Mouse (Mus musculus): ENCODE results near the gene Plekhg5. TPM values are rescaled to one million over a fixed set of nuclear protein-coding genes. Genes with fewer than 3 reads are reported as not detected.

Plekhg5 gene
- polyA plus RNA-seq (2014; fragmentation: Nextera tagmentation; extraction: Ambion mirVana), result 8.0 and 8.2 TPM in 2 replicates

- Histone ChIP-seq H3K4me2 (ENCODE audit: low read depth, low read length, severe bottlenecking) (no peak within 1 kb of the TSS), H3K9ac (ENCODE audit: low read length) (no peak within 1 kb of the TSS), H3K4me1 (replicated peaks; ENCODE audit: control insufficient read depth, insufficient read depth, low read length) (no peaks in the 10 kb centered on the region), H3K27ac (ENCODE audit: low read depth, low read length) (no peak within 1 kb of the TSS), H3K4me3 (ENCODE audit: low read depth, low read length) (no peak within 1 kb of the TSS), H3K27me3 (ENCODE audit: control insufficient read depth, insufficient read depth, low read length) (no peaks in the 10 kb centered on the region), H3K9me3 (ENCODE audit: control insufficient read depth, low read length) (no peaks in the 10 kb centered on the region), H3K36me3 (ENCODE audit: control insufficient read depth, insufficient read depth, low read length) (no peaks in the 10 kb centered on the region)
- DNase-seq (ENCODE audit: low spot score) (no peak), ATAC-seq (replicated peaks; ENCODE audit: low FRiP score) (no peak)
- 72% methylated on average over 10 of the region's 10 CpGs for WGBS
Measured at GRCm38 (mm10) chr4:152072121-152072601, at the start of gene Plekhg5. TSS of gene Plekhg5 (plus strand) at chr4:152072498.

DNA sequence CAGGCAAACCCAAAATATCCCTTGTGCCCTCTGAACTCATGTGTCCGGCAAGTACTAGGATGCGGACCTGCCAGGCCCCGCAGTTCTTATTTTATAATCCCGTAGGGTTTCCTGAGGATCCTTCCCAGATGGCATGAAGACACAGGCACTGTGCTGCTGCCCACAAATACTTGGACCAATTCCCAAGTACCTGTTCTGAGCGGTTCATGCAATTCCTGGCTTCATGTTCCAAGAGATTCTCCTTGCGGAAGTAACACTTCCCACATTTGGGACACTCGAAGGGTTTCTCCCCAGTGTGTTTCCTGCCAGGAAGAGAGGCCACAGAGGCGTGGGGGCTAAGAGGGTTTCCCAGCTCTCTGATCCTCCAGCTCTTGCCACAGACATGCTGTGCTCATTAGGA is 49.8 kb upstream of the Plekhg5 start:
- DNase-seq (ENCODE audit: low spot score) (no peak), ATAC-seq (replicated peaks; ENCODE audit: low FRiP score) (no peak)
- Histone ChIP-seq H3K36me3 (ENCODE audit: control insufficient read depth, insufficient read depth, low read length) (peaks cover 5% of the 10 kb centered on the region; the same call in 1 of the 2 replicates), H3K9me3 (ENCODE audit: control insufficient read depth, low read length) (no peaks in the 10 kb centered on the region), H3K4me2 (ENCODE audit: low read depth, low read length, severe bottlenecking) (no peak overlapping the region), H3K27ac (ENCODE audit: low read depth, low read length) (no peak overlapping the region), H3K9ac (ENCODE audit: low read length) (no peak overlapping the region), H3K4me1 (replicated peaks; ENCODE audit: control insufficient read depth, insufficient read depth, low read length) (peaks cover 16% of the 10 kb centered on the region), H3K27me3 (ENCODE audit: control insufficient read depth, insufficient read depth, low read length) (no peaks in the 10 kb centered on the region), H3K4me3 (ENCODE audit: low read depth, low read length) (no peak overlapping the region)
- 91% methylated on average over 8 of the region's 8 CpGs for WGBS

- H3K9me3 ChIP-seq (ENCODE audit: control insufficient read depth, low read length), result no peaks in the 10 kb centered on the region
- H3K4me3 ChIP-seq (ENCODE audit: low read depth, low read length), result no peak overlapping the region
- no peak overlapping the region for H3K4me2 ChIP-seq (ENCODE audit: low read depth, low read length, severe bottlenecking)
- peaks cover 3% of the 10 kb centered on the region; the same call in 1 of the 2 replicates for H3K36me3 ChIP-seq (ENCODE audit: control insufficient read depth, insufficient read depth, low read length)
- DNase-seq (ENCODE audit: low spot score) (no peak), ATAC-seq (replicated peaks; ENCODE audit: low FRiP score) (no peak)
- H3K27ac ChIP-seq (ENCODE audit: low read depth, low read length), result no peak overlapping the region
- H3K4me1 ChIP-seq (replicated peaks; ENCODE audit: control insufficient read depth, insufficient read depth, low read length), result peaks cover 21% of the 10 kb centered on the region
- no peaks in the 10 kb centered on the region; the same call in 1 of the 2 replicates for H3K27me3 ChIP-seq (ENCODE audit: control insufficient read depth, insufficient read depth, low read length)
- no peak overlapping the region for H3K9ac ChIP-seq (ENCODE audit: low read length)
- WGBS, result 92% methylated on average over 11 of the region's 11 CpGs
Measured at GRCm38 (mm10) chr4:152024525-152024924, 47.8 kb upstream of the Plekhg5 start.

DNA sequence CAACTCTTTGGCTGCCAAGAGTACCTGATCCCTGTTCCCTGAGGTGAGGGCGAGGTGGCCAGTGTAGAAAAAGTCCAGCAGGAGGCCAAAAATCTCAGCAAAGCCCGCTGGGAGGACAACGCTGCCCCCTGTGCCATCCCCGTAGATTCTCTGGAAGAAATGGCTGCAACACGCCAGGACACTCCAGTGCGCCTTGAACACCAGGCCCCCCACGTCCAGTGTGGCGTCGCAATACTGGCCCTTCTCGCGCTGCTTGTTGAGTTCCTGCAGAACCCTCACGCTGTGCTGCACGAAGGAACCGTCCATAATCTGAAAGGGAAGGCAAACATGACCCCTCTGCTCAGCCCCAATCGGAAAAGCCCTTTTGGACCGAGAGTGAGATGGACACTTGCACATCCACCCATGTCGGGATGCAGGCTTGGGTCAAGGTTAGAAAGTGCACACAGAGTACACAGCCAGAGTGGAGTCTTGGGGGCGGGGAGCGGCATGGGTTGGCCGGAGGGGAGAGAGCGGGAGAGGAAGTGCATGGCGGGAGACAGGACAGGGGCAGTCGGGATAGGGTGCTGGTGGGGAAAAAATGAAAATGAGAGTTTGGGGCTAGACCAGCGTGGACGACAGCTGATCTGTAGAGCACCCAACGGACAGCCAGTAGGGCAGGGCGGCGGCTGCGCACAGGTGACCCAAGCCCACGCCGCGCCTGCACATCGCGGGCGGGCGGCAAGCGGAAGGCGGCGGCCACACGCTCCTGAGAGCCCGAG is 45.4 kb upstream of the Plekhg5 start:
- WGBS, result 2% methylated on average over 39 of the region's 41 CpGs
- H3K4me3 ChIP-seq (ENCODE audit: low read depth, low read length), result peak overlapping the region; percentile 60
- ATAC-seq (replicated peaks; ENCODE audit: low FRiP score) (no peak; the same call in none of the 2 replicates), DNase-seq (ENCODE audit: low spot score) (no peak)
- H3K4me1 ChIP-seq (replicated peaks; ENCODE audit: control insufficient read depth, insufficient read depth, low read length), result peaks cover 24% of the 10 kb centered on the region
- H3K9ac ChIP-seq (ENCODE audit: low read length), result peak overlapping the region; percentile 66
- no peaks in the 10 kb centered on the region; the same call in 1 of the 2 replicates for H3K27me3 ChIP-seq (ENCODE audit: control insufficient read depth, insufficient read depth, low read length)
- H3K27ac ChIP-seq (ENCODE audit: low read depth, low read length), result no peak overlapping the region
- H3K36me3 ChIP-seq (ENCODE audit: control insufficient read depth, insufficient read depth, low read length), result peaks cover 3% of the 10 kb centered on the region; the same call in 1 of the 2 replicates
- H3K9me3 ChIP-seq (ENCODE audit: control insufficient read depth, low read length), result no peaks in the 10 kb centered on the region
- peak overlapping the region; percentile 89 for H3K4me2 ChIP-seq (ENCODE audit: low read depth, low read length, severe bottlenecking)

DNA sequence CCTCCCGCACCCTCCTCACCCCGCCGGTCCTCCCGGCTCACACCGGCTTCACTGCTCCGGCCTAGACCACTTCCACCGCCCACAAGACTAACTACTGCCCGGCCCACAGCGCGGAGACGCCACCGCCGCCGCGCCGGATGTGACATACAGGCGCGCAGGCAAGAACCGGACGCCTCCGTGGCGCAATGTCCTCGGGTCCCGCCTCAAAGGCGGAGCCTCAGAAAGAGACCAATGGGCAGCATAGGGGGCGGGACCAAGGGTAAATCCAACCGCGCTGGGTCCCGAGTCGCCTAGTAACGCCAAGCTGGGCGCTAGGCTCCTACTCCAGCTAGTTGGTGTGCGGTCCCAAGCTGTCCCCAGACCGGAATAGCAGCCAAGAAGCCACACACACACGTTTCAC is 44.8 kb upstream of the Plekhg5 start, which contains the start of gene Zbtb48:
Gene Zbtb48, minus strand, starts transcription at position 148 of the 400 bp plus-strand sequence.
- ATAC-seq (replicated peaks; ENCODE audit: low FRiP score), result peak; percentile 98
- no peaks in the 10 kb centered on the region for H3K9me3 ChIP-seq (ENCODE audit: control insufficient read depth, low read length)
- peaks cover 3% of the 10 kb centered on the region; the same call in 1 of the 2 replicates for H3K36me3 ChIP-seq (ENCODE audit: control insufficient read depth, insufficient read depth, low read length)
- peak within 1 kb of the TSS; percentile 60 for H3K4me3 ChIP-seq (ENCODE audit: low read depth, low read length)
- peak; percentile 97 for DNase-seq (ENCODE audit: low spot score)
- H3K27ac ChIP-seq (ENCODE audit: low read depth, low read length), result no peak within 1 kb of the TSS
- peak within 1 kb of the TSS; percentile 66 for H3K9ac ChIP-seq (ENCODE audit: low read length)
- peaks cover 24% of the 10 kb centered on the region for H3K4me1 ChIP-seq (replicated peaks; ENCODE audit: control insufficient read depth, insufficient read depth, low read length)
- H3K4me2 ChIP-seq (ENCODE audit: low read depth, low read length, severe bottlenecking), result peak within 1 kb of the TSS; percentile 89
- WGBS, result under 1% methylated on average over 35 of the region's 35 CpGs
- no peaks in the 10 kb centered on the region; the same call in 1 of the 2 replicates for H3K27me3 ChIP-seq (ENCODE audit: control insufficient read depth, insufficient read depth, low read length)

DNA sequence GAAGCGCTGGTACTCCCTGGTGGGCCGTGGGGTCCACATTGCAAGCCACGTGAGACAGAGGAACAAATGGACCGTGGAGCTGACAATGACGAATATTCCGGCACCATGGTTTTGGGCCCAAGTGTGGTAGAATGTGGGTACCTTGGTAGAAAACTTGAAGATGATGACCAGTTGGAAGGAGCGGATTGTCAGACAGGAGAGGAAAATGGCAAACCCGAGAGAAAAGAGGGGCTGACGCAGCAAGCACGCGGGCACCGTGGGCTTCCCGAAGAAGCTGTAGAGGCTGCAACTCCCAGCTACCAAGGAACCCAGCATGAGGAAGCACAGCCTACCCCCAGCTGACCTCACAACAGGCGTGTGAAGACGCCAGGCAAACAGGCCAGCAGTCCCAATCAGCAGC is 43.8 kb upstream of the Plekhg5 start:
- Histone ChIP-seq H3K9ac (ENCODE audit: low read length) (no peak overlapping the region), H3K27me3 (ENCODE audit: control insufficient read depth, insufficient read depth, low read length) (no peaks in the 10 kb centered on the region; the same call in 1 of the 2 replicates), H3K4me1 (replicated peaks; ENCODE audit: control insufficient read depth, insufficient read depth, low read length) (peaks cover 24% of the 10 kb centered on the region), H3K9me3 (ENCODE audit: control insufficient read depth, low read length) (no peaks in the 10 kb centered on the region), H3K4me3 (ENCODE audit: low read depth, low read length) (peak overlapping the region; percentile 60; the same call in 1 of the 2 replicates), H3K4me2 (ENCODE audit: low read depth, low read length, severe bottlenecking) (peak overlapping the region; percentile 89), H3K27ac (ENCODE audit: low read depth, low read length) (no peak overlapping the region), H3K36me3 (ENCODE audit: control insufficient read depth, insufficient read depth, low read length) (peaks cover 3% of the 10 kb centered on the region; the same call in 1 of the 2 replicates)
- DNase-seq (ENCODE audit: low spot score) (no peak), ATAC-seq (replicated peaks; ENCODE audit: low FRiP score) (no peak)
- 75% methylated on average over 15 of the region's 15 CpGs for WGBS

- H3K4me3 ChIP-seq (ENCODE audit: low read depth, low read length), result no peak overlapping the region
- ATAC-seq (replicated peaks; ENCODE audit: low FRiP score) (no peak), DNase-seq (ENCODE audit: low spot score) (no peak)
- 50% methylated on average over 5 of the region's 5 CpGs for WGBS
- no peak overlapping the region for H3K27ac ChIP-seq (ENCODE audit: low read depth, low read length)
- no peak overlapping the region for H3K4me2 ChIP-seq (ENCODE audit: low read depth, low read length, severe bottlenecking)
- no peaks in the 10 kb centered on the region; the same call in 1 of the 2 replicates for H3K27me3 ChIP-seq (ENCODE audit: control insufficient read depth, insufficient read depth, low read length)
- H3K9me3 ChIP-seq (ENCODE audit: control insufficient read depth, low read length), result no peaks in the 10 kb centered on the region
- H3K4me1 ChIP-seq (replicated peaks; ENCODE audit: control insufficient read depth, insufficient read depth, low read length), result peaks cover 24% of the 10 kb centered on the region
- no peak overlapping the region for H3K9ac ChIP-seq (ENCODE audit: low read length)
- peaks cover 3% of the 10 kb centered on the region; the same call in 1 of the 2 replicates for H3K36me3 ChIP-seq (ENCODE audit: control insufficient read depth, insufficient read depth, low read length)
Measured at GRCm38 (mm10) chr4:152029087-152029486, 43.2 kb upstream of the Plekhg5 start.

DNA sequence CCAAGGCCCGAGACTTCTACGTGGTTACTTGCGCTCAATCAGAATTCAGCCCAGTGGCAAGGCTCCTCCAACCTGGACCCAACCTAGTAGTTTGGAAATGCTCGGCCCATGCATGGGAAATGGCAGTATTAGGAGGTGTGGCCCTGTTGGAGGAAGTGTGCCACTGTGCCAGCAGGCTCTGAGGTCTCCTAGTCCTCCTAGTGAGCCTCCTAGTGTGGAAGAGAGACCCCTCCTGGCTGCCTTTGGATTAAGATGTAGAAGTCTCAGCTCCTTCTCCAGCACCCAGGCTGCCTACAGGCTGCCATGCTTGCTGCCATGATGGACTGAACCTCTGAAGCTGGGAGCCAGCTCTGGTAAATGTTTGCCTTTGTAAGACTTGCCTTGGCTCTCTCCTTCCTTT is 42.3 kb upstream of the Plekhg5 start:
- no peak for DNase-seq (ENCODE audit: low spot score)
- no peaks in the 10 kb centered on the region; the same call in 1 of the 2 replicates for H3K36me3 ChIP-seq (ENCODE audit: control insufficient read depth, insufficient read depth, low read length)
- no peaks in the 10 kb centered on the region for H3K9me3 ChIP-seq (ENCODE audit: control insufficient read depth, low read length)
- no peak overlapping the region for H3K9ac ChIP-seq (ENCODE audit: low read length)
- H3K4me1 ChIP-seq (replicated peaks; ENCODE audit: control insufficient read depth, insufficient read depth, low read length), result peaks cover 24% of the 10 kb centered on the region
- 77% methylated on average over 4 of the region's 4 CpGs for WGBS
- H3K27me3 ChIP-seq (ENCODE audit: control insufficient read depth, insufficient read depth, low read length), result no peaks in the 10 kb centered on the region; the same call in 1 of the 2 replicates
- H3K4me3 ChIP-seq (ENCODE audit: low read depth, low read length), result no peak overlapping the region
- H3K4me2 ChIP-seq (ENCODE audit: low read depth, low read length, severe bottlenecking), result no peak overlapping the region
- ATAC-seq (replicated peaks; ENCODE audit: low FRiP score), result no peak
- H3K27ac ChIP-seq (ENCODE audit: low read depth, low read length), result no peak overlapping the region
